Mouse (Mus musculus) testis, adult 2 months (tissue): ENCODE data around the gene 2310061I04Rik.

ENCODE experiments used
- CTCF ChIP-seq: fragments of 200-500 bp; IDR thresholded peaks from 2 replicates; pipeline ENCODE4 v1.5.1; 2012; ENCODE audit warnings: low read depth, mild to moderate bottlenecking, inconsistent platforms, low read length, moderate library complexity; ENCODE audit not compliant: control insufficient read depth, insufficient read depth, insufficient replicate concordance
- POLR2A ChIP-seq: fragments of 200-500 bp; IDR thresholded peaks from 2 replicates; pipeline ENCODE4 v1.6.1; 2012; ENCODE audit warnings: low read depth, mild to moderate bottlenecking, inconsistent platforms, low read length, moderate library complexity; ENCODE audit not compliant: control insufficient read depth

DNA sequence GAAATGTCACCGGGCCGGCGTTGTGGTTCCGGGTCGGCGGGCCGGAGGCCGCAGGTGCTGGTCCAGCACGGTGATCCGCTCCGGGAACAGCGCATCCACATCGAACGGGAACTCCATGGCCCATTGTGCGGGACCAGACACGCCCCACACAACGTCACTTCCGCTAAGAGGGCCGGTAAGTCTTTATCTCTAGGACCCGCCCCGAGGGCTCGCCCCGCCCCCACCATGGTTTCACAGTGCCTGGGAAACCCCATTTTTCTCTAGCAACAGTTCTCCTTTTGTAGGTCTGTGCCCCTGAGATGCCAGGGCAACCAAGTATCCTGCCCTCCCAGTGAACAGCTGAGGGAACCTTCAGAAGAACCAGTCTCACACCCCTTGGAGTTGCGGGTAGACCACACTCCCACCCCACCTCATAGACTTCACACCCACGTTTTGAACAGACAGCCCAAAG is 12.7 kb upstream of the 2310061I04Rik start, which contains the start of gene Atat1:
- 0 out of 2 replicates have a peak, but pooled peaks have one; percentile 4 for TF ChIP-seq CTCF
- peak; percentile 89 for TF ChIP-seq POLR2A
